Mouse (Mus musculus) gastrocnemius, postnatal 10 days (tissue): ENCODE measurements around the gene Lrig1. TPM values are rescaled to one million over a fixed set of nuclear protein-coding genes. Genes with fewer than 3 reads are reported as not detected.
"Not testable (repeated sequence)": the region's sequence is repeated elsewhere in the genome, so short reads cannot be mapped to it uniquely, and the experiment has no call there.

Experiments
- DNase-seq: peaks from one replicate; pipeline ENCODE4 v3.0.0; 2021; ENCODE audit warnings: mixed read lengths
- microRNA-seq, 2 experiments: library from miRNA; unstranded; fragments of <30 nt; microRNA quantifications; one replicate each; pipeline ENCODE4 v1.2.0; 2021
- total RNA-seq, 2 experiments: library from RNA; stranded (reverse); gene quantifications; 2 replicates each; pipeline ENCODE4 v1.2.3; 2021

Lrig1 gene
- total RNA-seq, 2 experiments from 2014 or later = 52.1 to 54.0 TPM

- no peak for DNase-seq
Observed at GRCm38 (mm10) chr6:94568040-94568439, 131.9 kb downstream of the Lrig1 start.

GRCm38 (mm10) chr6:94565766-94566165 is 134.2 kb downstream of the Lrig1 start:
- DNase-seq = no peak

GRCm38 (mm10) chr6:94563203-94563940 is 136.6 kb downstream of the Lrig1 start:
- no peak for DNase-seq

- no peak for DNase-seq
Observed at GRCm38 (mm10) chr6:94561346-94561745, 138.6 kb downstream of the Lrig1 start.

- no peak for DNase-seq
Observed at GRCm38 (mm10) chr6:94560896-94561295, 139.1 kb downstream of the Lrig1 start.

- not testable (repeated sequence) for DNase-seq
Observed at GRCm38 (mm10) chr6:94558603-94559002, 141.4 kb downstream of the Lrig1 start.

Small RNA genes within 50 kb of the gene (microRNA-seq; reads per million reads assigned to microRNA genes)
- gene Mir7041 = 0 to 0.25 reads per million in 2 experiments

Other genes with a start within 250 kb of the Lrig1 start
- gene Slc25a26, start 199.8 kb downstream of the Lrig1 start, total RNA-seq = 10 to 100 TPM in 1 of 2 experiments, 1 to 10 TPM in 1; 8.4 to 10.4 TPM